Comparison of ENCODE assay signal across 13 mouse cellular contexts in genomic region chr2:18100914-18101313, GRCm38 (mm10). TPM values are rescaled to one million over a fixed set of nuclear protein-coding genes. Genes with fewer than 3 reads are reported as not detected.
DNase-seq lines count a peak whose midpoint lies in the region; ATAC-seq and TF ChIP-seq lines count a peak whose summit lies in the region.
"Had no signal": no experiment of that assay in that cellular context is flagged by ENCODE, and none has a peak within 500 bp of the region (broad histone marks: within the 10 kb centered on the region; RNA-seq: fewer than 3 reads in every experiment).

No protein-coding gene starts in this region.

- TF ChIP-seq EP300 in heart, postnatal 0 days (IDR thresholded peaks at IDR 0.05; ENCODE audit: low read depth), result no peak
- TF ChIP-seq EP300 in stomach, postnatal 0 days (optimal IDR thresholded peaks at IDR 0.05), result no peak

- no peaks in the 10 kb centered on the region for H3K27me3 ChIP-seq in heart, postnatal 0 days (ENCODE audit: control insufficient read depth, insufficient read depth, low read length)
- H3K27me3 ChIP-seq in midbrain, postnatal 0 days (ENCODE audit: insufficient read depth, low read length), result no peaks in the 10 kb centered on the region
- H3K27me3 ChIP-seq in midbrain, embryonic 13.5 days, result no peaks in the 10 kb centered on the region
- no peaks in the 10 kb centered on the region for H3K27me3 ChIP-seq in stomach, postnatal 0 days (ENCODE audit: control insufficient read depth, insufficient read depth, low read length)
- no peaks in the 10 kb centered on the region for H3K27me3 ChIP-seq in kidney, embryonic 15.5 days
- H3K27me3 ChIP-seq: embryonic facial prominence, embryonic 13.5 days had no signal

- TF ChIP-seq CTCF in heart, postnatal 0 days (IDR thresholded peaks at IDR 0.05; ENCODE audit: low read depth), result peak; percentile 12; the same call in 1 of the 2 replicates
- peak; percentile 22; the same call in 1 of the 2 replicates for TF ChIP-seq CTCF in midbrain, postnatal 0 days (IDR thresholded peaks at IDR 0.05)
- TF ChIP-seq CTCF in stomach, postnatal 0 days (IDR thresholded peaks at IDR 0.05; ENCODE audit: low read depth), result peak; percentile 47

- 93% methylated on average over 2 of the region's 2 CpGs for WGBS in heart, postnatal 0 days
- 97% methylated on average over 2 of the region's 2 CpGs for WGBS in midbrain, postnatal 0 days
- WGBS in midbrain, embryonic 13.5 days, result 93% methylated on average over 2 of the region's 2 CpGs
- WGBS in stomach, postnatal 0 days, result 92% methylated on average over 2 of the region's 2 CpGs
- 89% methylated on average over 2 of the region's 2 CpGs for WGBS in kidney, embryonic 15.5 days

- no peaks in the 10 kb centered on the region for H3K4me1 ChIP-seq in heart, postnatal 0 days (ENCODE audit: control insufficient read depth, insufficient read depth)
- no peaks in the 10 kb centered on the region for H3K4me1 ChIP-seq in midbrain, postnatal 0 days (ENCODE audit: insufficient read depth, low read length)
- no peaks in the 10 kb centered on the region for H3K4me1 ChIP-seq in midbrain, embryonic 13.5 days (replicated peaks)
- no peaks in the 10 kb centered on the region for H3K4me1 ChIP-seq in stomach, postnatal 0 days (replicated peaks; ENCODE audit: control insufficient read depth, insufficient read depth)
- no peaks in the 10 kb centered on the region for H3K4me1 ChIP-seq in kidney, embryonic 15.5 days
- H3K4me1 ChIP-seq: embryonic facial prominence, embryonic 13.5 days had no signal

- no peaks in the 10 kb centered on the region for H3K9me3 ChIP-seq in heart, postnatal 0 days (replicated peaks; ENCODE audit: control insufficient read depth, low read length)
- H3K9me3 ChIP-seq in midbrain, postnatal 0 days (ENCODE audit: low read length), result no peaks in the 10 kb centered on the region
- H3K9me3 ChIP-seq in midbrain, embryonic 13.5 days, result no peaks in the 10 kb centered on the region
- H3K9me3 ChIP-seq in stomach, postnatal 0 days (ENCODE audit: control insufficient read depth, low read length), result no peaks in the 10 kb centered on the region
- H3K9me3 ChIP-seq in kidney, embryonic 15.5 days (replicated peaks), result 0 out of 2 replicates have a peak, but pooled peaks cover 2% of the 10 kb centered on the region

- H3K4me3 ChIP-seq in heart, postnatal 0 days (ENCODE audit: low read depth, low read length), result no peak overlapping the region
- H3K4me3 ChIP-seq in midbrain, postnatal 0 days (ENCODE audit: low read depth, low read length), result no peak overlapping the region
- H3K4me3 ChIP-seq in midbrain, embryonic 13.5 days (replicated peaks), result no peak overlapping the region
- no peak overlapping the region for H3K4me3 ChIP-seq in stomach, postnatal 0 days (ENCODE audit: low read depth, low read length)
- no peak overlapping the region for H3K4me3 ChIP-seq in kidney, embryonic 15.5 days (replicated peaks)
- H3K4me3 ChIP-seq: embryonic facial prominence, embryonic 13.5 days had no signal

- H3K4me2 ChIP-seq in heart, postnatal 0 days (ENCODE audit: low read depth, low read length), result no peak overlapping the region
- no peak overlapping the region for H3K4me2 ChIP-seq in midbrain, postnatal 0 days (ENCODE audit: low read depth, low read length, poor library complexity, severe bottlenecking)
- no peak overlapping the region for H3K4me2 ChIP-seq in midbrain, embryonic 13.5 days (replicated peaks)
- H3K4me2 ChIP-seq in stomach, postnatal 0 days (replicated peaks; ENCODE audit: low read depth), result no peak overlapping the region
- H3K4me2 ChIP-seq in kidney, embryonic 15.5 days, result no peak overlapping the region
- H3K4me2 ChIP-seq: embryonic facial prominence, embryonic 13.5 days; hindbrain, embryonic 14.5 days; midbrain, embryonic 11.5 days had no signal

- no peak for DNase-seq in heart, postnatal 0 days (ENCODE audit: low spot score)
- DNase-seq in heart, adult 18-20 months, result no peak
- DNase-seq in midbrain, postnatal 0 days (ENCODE audit: low spot score), result no peak
- DNase-seq in R1 (ENCODE audit: low read depth, low spot score), result peak; percentile 81
- DNase-seq in stomach, postnatal 0 days (ENCODE audit: low spot score), result no peak
- DNase-seq: adrenal gland, postnatal 25 days; cerebellum, adult 2 months had no signal

- H3K27ac ChIP-seq in heart, postnatal 0 days (ENCODE audit: low read depth), result no peak overlapping the region
- H3K27ac ChIP-seq in midbrain, postnatal 0 days (ENCODE audit: low read depth, low read length), result no peak overlapping the region
- H3K27ac ChIP-seq in midbrain, embryonic 13.5 days, result no peak overlapping the region
- H3K27ac ChIP-seq in stomach, postnatal 0 days (replicated peaks), result no peak overlapping the region
- H3K27ac ChIP-seq in kidney, embryonic 15.5 days, result no peak overlapping the region
- H3K27ac ChIP-seq: embryonic facial prominence, embryonic 13.5 days; hindbrain, embryonic 14.5 days had no signal

- peaks cover 32% of the 10 kb centered on the region for H3K36me3 ChIP-seq in heart, postnatal 0 days (replicated peaks; ENCODE audit: control insufficient read depth, insufficient read depth, low read length)
- H3K36me3 ChIP-seq in midbrain, postnatal 0 days (ENCODE audit: insufficient read depth, low read length), result peaks cover 5% of the 10 kb centered on the region; the same call in 1 of the 2 replicates
- peaks cover 37% of the 10 kb centered on the region for H3K36me3 ChIP-seq in midbrain, embryonic 13.5 days
- no peaks in the 10 kb centered on the region for H3K36me3 ChIP-seq in stomach, postnatal 0 days (ENCODE audit: control insufficient read depth, insufficient read depth, low read length)
- H3K36me3 ChIP-seq in kidney, embryonic 15.5 days, result peaks cover 52% of the 10 kb centered on the region

- ATAC-seq in heart, postnatal 0 days (ENCODE audit: insufficient read depth, low read depth), result no peak
- ATAC-seq in midbrain, postnatal 0 days (ENCODE audit: low FRiP score), result no peak
- no peak for ATAC-seq in midbrain, embryonic 13.5 days
- no peak for ATAC-seq in stomach, postnatal 0 days (ENCODE audit: low FRiP score, low TSS enrichment)
- ATAC-seq in monocyte, adult 5-6 weeks (replicated peaks; ENCODE audit: insufficient number of reproducible peaks, low FRiP score, low TSS enrichment, poor library complexity, severe bottlenecking), result no peak
- no peak for ATAC-seq in kidney, embryonic 15.5 days (replicated peaks; ENCODE audit: low FRiP score)

- no peak overlapping the region for H3K9ac ChIP-seq in heart, postnatal 0 days (replicated peaks; ENCODE audit: low read depth, low read length)
- no peak overlapping the region for H3K9ac ChIP-seq in midbrain, postnatal 0 days (replicated peaks; ENCODE audit: low read length, poor library complexity, severe bottlenecking)
- H3K9ac ChIP-seq in midbrain, embryonic 13.5 days (replicated peaks), result no peak overlapping the region
- no peak overlapping the region for H3K9ac ChIP-seq in stomach, postnatal 0 days (ENCODE audit: low read length)
- H3K9ac ChIP-seq in kidney, embryonic 15.5 days, result no peak overlapping the region
- H3K9ac ChIP-seq: embryonic facial prominence, embryonic 13.5 days; hindbrain, embryonic 14.5 days had no signal

RNA-seq across cellular contexts. Expression of gene Mllt10, which starts 45.9 kb away (rescaled TPM):
- 14.8 and 25.6 TPM in 2 replicates for total RNA-seq in heart, postnatal 0 days (2014; rRNA removed; ENCODE audit: low replicate concordance)
- 22.1 and 24.8 TPM in 2 replicates for polyA plus RNA-seq in heart, postnatal 0 days (2015; fragmentation: Nextera tagmentation; extraction: Ambion mirVana)
- total RNA-seq in heart, adult 18-20 months (2021), result 10 to 100 TPM; 31.0 to 33.4 TPM
- total RNA-seq in midbrain, postnatal 0 days (2014; rRNA removed), result 22.7 and 96.5 TPM in 2 replicates
- 23.9 and 28.9 TPM in 2 replicates for polyA plus RNA-seq in midbrain, postnatal 0 days (2015; fragmentation: Nextera tagmentation; extraction: Ambion mirVana)
- polyA plus RNA-seq in midbrain, embryonic 13.5 days (2015; fragmentation: Nextera tagmentation; extraction: Ambion mirVana), result 69.6 and 75.2 TPM in 2 replicates
- polyA plus RNA-seq in stomach, postnatal 0 days (2015; fragmentation: Nextera tagmentation; extraction: Ambion mirVana), result 25.9 and 27.4 TPM in 2 replicates
- 36.1 to 69.5 TPM (median 67.5 TPM) in 3 replicates for total RNA-seq in monocyte, adult 5-6 weeks (2017)
- polyA plus RNA-seq in kidney, embryonic 15.5 days (2015; fragmentation: Nextera tagmentation; extraction: Ambion mirVana), result 72.9 and 73.1 TPM in 2 replicates

RNA-seq across cellular contexts. Expression of gene Skida1, which starts 52.1 kb away (rescaled TPM):
- total RNA-seq in heart, postnatal 0 days (2014; rRNA removed; ENCODE audit: low replicate concordance), result 4.4 and 7.1 TPM in 2 replicates
- polyA plus RNA-seq in heart, postnatal 0 days (2015; fragmentation: Nextera tagmentation; extraction: Ambion mirVana), result 2.2 and 2.4 TPM in 2 replicates
- total RNA-seq in heart, adult 18-20 months (2021), result 1 to 10 TPM; 2.0 to 2.2 TPM
- 12.1 and 12.4 TPM in 2 replicates for total RNA-seq in midbrain, postnatal 0 days (2014; rRNA removed)
- polyA plus RNA-seq in midbrain, postnatal 0 days (2015; fragmentation: Nextera tagmentation; extraction: Ambion mirVana), result 3.5 and 4.3 TPM in 2 replicates
- polyA plus RNA-seq in midbrain, embryonic 13.5 days (2015; fragmentation: Nextera tagmentation; extraction: Ambion mirVana), result 17.8 and 18.3 TPM in 2 replicates
- 1.5 and 1.9 TPM in 2 replicates for polyA plus RNA-seq in stomach, postnatal 0 days (2015; fragmentation: Nextera tagmentation; extraction: Ambion mirVana)
- 0.19 to 0.43 TPM in 2 of 3 replicates, not detected in the other for total RNA-seq in monocyte, adult 5-6 weeks (2017)
- polyA plus RNA-seq in kidney, embryonic 15.5 days (2015; fragmentation: Nextera tagmentation; extraction: Ambion mirVana), result 10.3 and 11.8 TPM in 2 replicates
